Mouse (Mus musculus) urinary bladder, postnatal 10 days (tissue): ENCODE data around the gene Scn1b.

ENCODE experiments used
- DNase-seq: peaks from one replicate; pipeline ENCODE4 v3.0.0; 2022; ENCODE audit warnings: low spot score

Gene Scn1b

GRCm38 (mm10) chr7:31115182-31115581 lies 11.6 kb downstream of the Scn1b start, which contains the start of gene Hpn:
TSS of gene Hpn (minus strand) at chr7:31115290.
- no peak for DNase-seq

GRCm38 (mm10) chr7:31114646-31115045 lies 12.2 kb downstream of the Scn1b start:
- no peak for DNase-seq

- DNase-seq: no peak
Observed at GRCm38 (mm10) chr7:31113800-31114199, 13.0 kb downstream of the Scn1b start.

- DNase-seq: no peak
Observed at GRCm38 (mm10) chr7:31112036-31112435, 14.8 kb downstream of the Scn1b start.

GRCm38 (mm10) chr7:31110861-31111385 lies 15.9 kb downstream of the Scn1b start:
- no peak for DNase-seq

GRCm38 (mm10) chr7:31109796-31110195 lies 17.0 kb downstream of the Scn1b start:
- no peak for DNase-seq

GRCm38 (mm10) chr7:31109091-31109490 lies 17.7 kb downstream of the Scn1b start:
- DNase-seq: no peak

GRCm38 (mm10) chr7:31107781-31108180 lies 19.0 kb downstream of the Scn1b start:
- no peak for DNase-seq

- DNase-seq: no peak
Observed at GRCm38 (mm10) chr7:31106166-31106565, 20.6 kb downstream of the Scn1b start.

- no peak for DNase-seq
Observed at GRCm38 (mm10) chr7:31105061-31105768, 21.6 kb downstream of the Scn1b start.

GRCm38 (mm10) chr7:31100786-31101185 lies 26.0 kb downstream of the Scn1b start:
- DNase-seq: no peak

- no peak for DNase-seq
Observed at GRCm38 (mm10) chr7:31099612-31099982, 27.2 kb downstream of the Scn1b start.

GRCm38 (mm10) chr7:31098697-31099611 lies 27.8 kb downstream of the Scn1b start:
- no peak for DNase-seq

- peak; percentile 79 for DNase-seq
Observed at GRCm38 (mm10) chr7:31097583-31098248, 29.1 kb downstream of the Scn1b start.

GRCm38 (mm10) chr7:31096892-31097564 lies 29.8 kb downstream of the Scn1b start:
- no peak for DNase-seq

GRCm38 (mm10) chr7:31094774-31095501 lies 31.9 kb downstream of the Scn1b start:
- no peak for DNase-seq

- DNase-seq: no peak
Observed at GRCm38 (mm10) chr7:31089721-31090120, 37.1 kb downstream of the Scn1b start.

- DNase-seq: no peak
Observed at GRCm38 (mm10) chr7:31088206-31088605, 38.6 kb downstream of the Scn1b start.

GRCm38 (mm10) chr7:31087262-31087661 lies 39.5 kb downstream of the Scn1b start:
- no peak for DNase-seq

- DNase-seq: no peak
Observed at GRCm38 (mm10) chr7:31086175-31086755, 40.5 kb downstream of the Scn1b start.

- DNase-seq: no peak
Observed at GRCm38 (mm10) chr7:31085171-31085570, 41.6 kb downstream of the Scn1b start.
